Mouse (Mus musculus) bone marrow macrophage, adult 2 months (primary cell): ENCODE results near the gene Sntn. TPM values are rescaled to one million over a fixed set of nuclear protein-coding genes. Genes with fewer than 3 reads are reported as not detected.

Experiments
- H3K27ac ChIP-seq: 2 replicates; pipeline ENCODE4 v1.5.1; 2012; ENCODE audit warnings: low read depth, low read length; ENCODE audit not compliant: insufficient read depth
- H3K4me1 ChIP-seq: 2 replicates; pipeline ENCODE4 v1.6.1; 2012; ENCODE audit warnings: low read length; ENCODE audit not compliant: control insufficient read depth, insufficient read depth
- H3K4me3 ChIP-seq: 2 replicates; pipeline ENCODE4 v1.5.1; 2012; ENCODE audit warnings: mild to moderate bottlenecking, low read length, moderate library complexity; ENCODE audit not compliant: insufficient read depth
- CTCF ChIP-seq: IDR thresholded peaks from 2 replicates; pipeline ENCODE4 v1.5.1; 2012; ENCODE audit warnings: low read depth, mild to moderate bottlenecking, low read length, moderate library complexity
- POLR2A ChIP-seq: IDR thresholded peaks from 2 replicates; pipeline ENCODE4 v1.6.1; 2012; ENCODE audit warnings: mild to moderate bottlenecking, low read depth, low read length, borderline replicate concordance
- polyA plus RNA-seq: library from polyadenylated mRNA; stranded (reverse); fragments of >200 nt; gene quantifications from 2 replicates; pipeline ENCODE4 v1.2.4, GENCODE M21; 2012; ENCODE audit not compliant: missing spikeins, insufficient read depth, insufficient read length

Sntn gene
- not detected in 2 replicates for polyA plus RNA-seq

DNA sequence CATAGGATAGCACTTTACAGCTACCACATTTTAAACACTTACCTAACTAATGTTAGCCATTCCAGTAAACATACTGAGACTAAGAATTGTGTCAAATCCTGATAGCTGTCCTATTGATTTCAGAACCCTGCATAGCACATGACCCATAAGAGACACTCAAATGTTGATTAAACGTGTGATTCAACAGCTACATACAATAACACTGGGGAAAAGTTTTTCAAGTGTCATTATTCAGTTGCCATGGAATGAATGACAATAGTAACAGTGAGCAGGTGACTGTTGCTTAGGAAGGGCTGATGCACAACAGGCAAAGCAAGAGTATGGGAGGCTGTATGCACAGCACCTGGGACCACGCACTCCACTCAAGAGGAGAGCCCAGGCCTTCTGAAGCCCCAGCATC, at the start of gene Sntn:
TSS of gene Sntn (plus strand) at position 301 of the 400 bp plus-strand sequence.
- no peaks in the 10 kb centered on the region for H3K4me1 ChIP-seq
- TF ChIP-seq POLR2A (no peak), CTCF (no peak)
- H3K27ac ChIP-seq: no peak within 1 kb of the TSS
- H3K4me3 ChIP-seq: no peak within 1 kb of the TSS

DNA sequence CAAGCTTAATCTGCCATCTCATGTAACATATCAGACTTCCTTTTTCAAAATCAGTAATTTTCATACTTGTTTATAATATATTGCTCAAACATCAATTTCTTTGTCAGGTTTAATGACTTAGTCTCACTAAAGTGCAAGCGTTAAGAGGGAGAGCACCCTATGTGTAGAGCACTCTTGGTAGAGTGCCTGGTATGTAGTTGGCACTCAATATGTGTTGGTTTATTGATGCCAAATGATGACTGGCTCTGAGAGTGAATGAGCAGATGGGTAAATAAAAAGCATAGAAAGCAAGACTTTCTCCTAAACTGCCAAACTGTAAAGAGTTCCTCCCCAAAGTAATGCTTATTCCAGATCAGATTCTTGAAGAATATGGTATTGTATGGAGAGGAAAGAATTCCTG, 20.8 kb upstream of the Sntn start:
- Histone ChIP-seq H3K27ac (no peak overlapping the region), H3K4me3 (no peak overlapping the region), H3K4me1 (no peaks in the 10 kb centered on the region)
- TF ChIP-seq POLR2A (no peak), CTCF (no peak)

GRCm38 (mm10) chr14:13651039-13651438, 19.6 kb upstream of the Sntn start:
- no peak overlapping the region for H3K27ac ChIP-seq
- TF ChIP-seq CTCF (no peak), POLR2A (no peak)
- H3K4me1 ChIP-seq: no peaks in the 10 kb centered on the region
- H3K4me3 ChIP-seq: no peak overlapping the region

DNA sequence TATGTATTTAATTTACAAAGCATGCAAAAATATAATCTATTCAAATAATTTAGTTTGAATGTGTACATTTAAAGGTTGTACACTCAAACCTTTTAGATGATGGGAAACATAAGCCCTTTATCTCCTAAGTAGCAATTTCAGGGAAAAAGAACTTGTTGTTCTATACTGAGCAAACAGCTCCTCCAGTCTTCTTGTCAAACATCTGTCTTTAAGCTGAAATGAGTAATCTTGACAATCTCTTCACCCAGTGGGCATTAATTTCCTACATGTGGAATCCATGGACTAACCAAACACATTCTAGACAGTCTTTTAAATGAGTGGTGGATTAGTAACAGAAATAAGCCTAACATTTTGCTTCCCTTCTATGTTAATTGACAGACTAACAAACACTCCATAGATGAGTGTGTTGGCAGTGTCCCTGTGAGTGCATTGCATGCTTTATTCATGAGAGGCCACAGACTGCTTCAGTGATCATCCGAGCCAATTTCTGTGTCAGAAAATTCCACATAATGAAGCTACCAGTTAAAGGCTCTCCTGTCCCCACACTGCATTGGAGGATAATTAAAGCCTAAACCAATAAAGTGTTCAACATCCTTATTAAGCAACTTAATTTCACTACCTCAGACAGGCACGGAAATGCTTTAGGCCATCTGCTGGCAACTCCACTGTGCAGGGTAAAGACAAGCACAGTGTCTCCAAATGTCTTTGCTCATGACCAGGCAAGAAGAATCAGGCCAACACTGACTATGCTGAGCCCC, 19.0 kb upstream of the Sntn start:
- no peak for TF ChIP-seq CTCF
- TF ChIP-seq POLR2A: no peak
- no peak overlapping the region for H3K4me3 ChIP-seq
- no peak overlapping the region for H3K27ac ChIP-seq
- H3K4me1 ChIP-seq: no peaks in the 10 kb centered on the region

DNA sequence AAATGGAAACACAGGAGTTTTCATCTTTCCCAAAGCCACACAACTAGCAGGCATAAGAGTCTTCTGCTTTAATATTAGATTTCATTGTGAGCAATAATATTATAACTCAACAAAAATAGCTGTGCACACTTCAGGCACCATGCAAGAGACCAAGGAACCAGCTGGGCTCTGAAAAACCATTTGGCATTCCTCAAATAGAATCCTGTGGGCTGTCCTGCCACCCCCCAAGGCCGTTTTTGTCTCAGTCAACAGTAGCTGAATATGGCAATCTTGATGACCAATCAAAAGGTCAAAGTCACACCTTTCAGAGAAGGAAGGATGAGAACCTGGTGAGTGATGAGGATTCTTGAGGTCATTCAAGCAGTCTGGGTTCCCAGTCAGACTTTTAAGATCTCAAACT, 16.0 kb downstream of the Sntn start:
- Histone ChIP-seq H3K4me3 (no peak overlapping the region), H3K27ac (no peak overlapping the region), H3K4me1 (no peaks in the 10 kb centered on the region)
- TF ChIP-seq POLR2A (no peak), CTCF (no peak)

DNA sequence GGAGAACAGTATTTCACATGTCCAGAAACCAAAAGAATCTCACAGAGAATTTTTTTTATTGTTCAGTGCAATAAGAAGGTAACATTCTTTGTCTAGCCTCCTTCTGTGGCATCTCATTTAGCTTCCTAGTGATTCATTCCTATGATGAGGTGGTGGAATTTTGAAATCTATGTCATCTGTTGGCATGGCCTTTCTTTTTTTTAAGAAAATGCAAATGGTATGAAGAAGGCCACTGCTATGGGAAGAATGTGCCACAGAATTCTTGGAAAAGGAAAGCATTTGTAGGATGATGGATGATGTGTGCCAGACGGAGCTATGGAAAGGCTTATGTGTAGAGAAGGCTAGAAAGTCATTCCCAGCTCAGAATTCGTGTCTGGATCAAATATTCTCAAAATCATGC, 19.8 kb downstream of the Sntn start:
- TF ChIP-seq CTCF: no peak
- TF ChIP-seq POLR2A: no peak
- H3K4me1 ChIP-seq: no peaks in the 10 kb centered on the region
- H3K27ac ChIP-seq: no peak overlapping the region
- H3K4me3 ChIP-seq: no peak overlapping the region

DNA sequence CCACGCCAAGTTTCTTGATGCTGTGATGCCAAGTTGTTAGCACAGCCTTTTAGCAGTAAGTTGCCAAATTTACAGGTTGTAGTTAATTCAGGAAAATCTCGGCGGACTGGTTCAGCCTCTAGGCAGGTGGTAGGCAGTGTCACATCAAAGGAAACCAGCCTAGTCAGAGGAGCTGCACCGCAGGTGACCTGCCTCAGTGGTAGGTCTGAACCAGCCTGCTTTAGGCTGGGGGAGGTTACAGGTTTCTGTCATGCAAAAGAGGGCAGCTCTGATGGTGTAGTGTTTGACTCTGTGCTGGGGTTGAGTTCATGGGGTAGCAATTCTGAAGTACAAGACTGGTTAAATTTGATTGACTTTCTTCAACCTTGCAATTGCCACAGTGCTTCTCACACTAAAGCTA, 61.6 kb downstream of the Sntn start:
- H3K4me1 ChIP-seq: no peaks in the 10 kb centered on the region
- no peak overlapping the region for H3K27ac ChIP-seq
- no peak overlapping the region for H3K4me3 ChIP-seq
- no peak for TF ChIP-seq POLR2A
- no peak for TF ChIP-seq CTCF

Other genes starting within 250 kb of the Sntn start
- not detected in 2 replicates for gene Gm281, start 243.6 kb downstream of the Sntn start, polyA plus RNA-seq